Mouse (Mus musculus) C3H10T1/2 (cell line): Measurements from ENCODE around the gene Snx21. TPM values are rescaled to one million over a fixed set of nuclear protein-coding genes. Genes with fewer than 3 reads are reported as not detected.

Source experiments
- polyA plus RNA-seq, 2 experiments: library from polyadenylated mRNA; unstranded; fragments of >200 nt; fragmentation: generic; extraction: Trizol; gene quantifications; one replicate each; pipeline ENCODE4 v1.2.1; 2012; ENCODE audit warnings: missing spikeins in 2 of 2

Gene Snx21
- 10 to 100 TPM; 29.7 to 50.1 TPM for polyA plus RNA-seq

DNA sequence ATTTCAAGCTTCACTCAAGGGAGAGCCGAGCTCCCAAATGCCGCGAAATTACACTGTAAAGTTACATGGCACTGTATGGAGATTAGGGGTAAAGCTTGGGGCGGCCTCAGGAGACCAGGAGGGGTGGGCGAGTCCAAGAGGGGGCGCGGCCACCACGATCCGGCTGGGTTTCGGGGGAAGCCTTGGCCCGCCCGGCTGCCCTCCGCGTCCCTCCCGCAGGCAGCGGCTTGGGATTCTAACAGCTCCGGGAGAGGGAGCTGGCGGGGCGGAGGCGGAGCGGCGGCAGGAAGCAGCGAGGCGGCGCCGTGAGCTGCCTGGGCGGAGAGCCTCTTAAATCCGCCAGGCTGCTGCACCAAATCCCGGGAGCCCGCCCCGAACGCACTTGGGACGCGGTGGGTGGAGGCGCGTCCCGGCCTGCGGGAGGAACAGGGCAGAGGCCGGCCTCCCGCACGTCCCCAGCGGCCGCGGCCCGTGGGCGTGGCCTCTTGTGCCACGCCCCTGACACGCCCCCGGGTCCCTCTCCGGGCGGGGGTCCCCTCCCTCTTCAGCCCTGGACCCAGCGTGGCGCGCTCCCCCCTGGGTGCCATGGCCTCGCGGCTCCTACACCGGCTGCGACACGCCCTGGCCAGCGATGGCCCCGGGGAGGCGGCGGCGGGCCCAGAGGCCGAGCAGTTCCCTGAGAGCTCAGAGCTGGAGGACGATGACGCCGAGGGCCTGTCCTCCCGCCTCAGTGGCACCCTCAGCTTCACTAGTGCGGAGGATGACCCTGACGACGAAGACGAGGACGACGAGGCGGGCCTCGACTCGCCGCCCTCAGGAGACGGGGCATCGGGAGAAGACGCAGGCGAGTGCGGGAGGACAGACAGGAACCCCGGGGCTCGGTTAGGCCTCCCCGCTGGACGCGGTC is at the start of gene Snx21:
Gene Snx21 (plus strand): TSS at position 343 of the 907 bp plus-strand sequence.

GRCm38 (mm10) chr2:164745843-164746479 is 39.7 kb upstream of the Snx21 start, which contains the start of the genes Wfdc3 and Dnttip1:
Gene Wfdc3, minus strand, starts transcription at chr2:164745931.
Gene Dnttip1, plus strand, starts transcription at chr2:164745983.

DNA sequence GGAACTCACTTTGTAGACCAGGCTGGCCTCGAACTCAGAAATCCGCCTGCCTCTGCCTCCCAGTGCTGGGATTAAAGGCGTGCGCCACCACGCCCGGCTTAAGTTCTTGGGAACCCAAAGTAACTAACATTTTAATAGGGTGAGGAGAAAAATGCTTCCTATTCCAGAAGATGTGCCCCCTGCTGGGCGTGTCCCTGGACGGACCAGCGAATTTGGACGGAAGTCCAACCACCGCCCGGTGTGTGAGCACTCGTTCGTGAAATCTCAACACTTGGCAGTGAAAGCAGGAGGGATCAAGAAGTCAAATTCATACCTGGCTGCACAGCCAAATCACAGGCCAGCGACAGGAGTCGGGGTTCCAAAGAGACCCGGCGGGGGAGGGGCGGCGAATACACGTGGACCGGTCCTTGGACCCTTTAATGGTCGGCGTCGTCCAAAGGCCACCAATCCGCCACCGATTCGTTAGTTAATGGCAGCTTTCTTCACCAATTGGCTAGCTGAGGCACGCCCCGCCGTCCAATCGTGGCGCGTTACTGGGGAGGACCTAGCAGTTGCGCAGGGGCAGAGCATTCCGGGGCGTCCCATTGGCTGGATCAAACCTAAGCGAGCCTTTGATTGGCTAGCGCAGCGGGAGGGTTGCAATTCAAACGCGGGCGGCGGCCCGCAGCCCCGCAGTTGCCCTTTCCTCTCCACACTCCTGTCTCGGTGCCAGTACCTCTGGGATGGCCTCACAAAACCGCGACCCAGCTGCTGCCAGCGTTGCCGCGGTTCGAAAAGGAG is 16.2 kb upstream of the Snx21 start, which contains the start of gene Ube2c:
Gene Ube2c (plus strand): TSS at position 641 of the 780 bp plus-strand sequence.

GRCm38 (mm10) chr2:164779481-164780086 is 6.0 kb upstream of the Snx21 start, which contains the start of gene Tnnc2:
Gene Tnnc2, minus strand, starts transcription at chr2:164779967.

GRCm38 (mm10) chr2:164804533-164805331 is 19.1 kb downstream of the Snx21 start, which contains the start of the genes Acot8 and Zswim3:
Gene Acot8, minus strand, starts transcription at chr2:164804882.
Gene Zswim3, plus strand, starts transcription at chr2:164805098.

DNA sequence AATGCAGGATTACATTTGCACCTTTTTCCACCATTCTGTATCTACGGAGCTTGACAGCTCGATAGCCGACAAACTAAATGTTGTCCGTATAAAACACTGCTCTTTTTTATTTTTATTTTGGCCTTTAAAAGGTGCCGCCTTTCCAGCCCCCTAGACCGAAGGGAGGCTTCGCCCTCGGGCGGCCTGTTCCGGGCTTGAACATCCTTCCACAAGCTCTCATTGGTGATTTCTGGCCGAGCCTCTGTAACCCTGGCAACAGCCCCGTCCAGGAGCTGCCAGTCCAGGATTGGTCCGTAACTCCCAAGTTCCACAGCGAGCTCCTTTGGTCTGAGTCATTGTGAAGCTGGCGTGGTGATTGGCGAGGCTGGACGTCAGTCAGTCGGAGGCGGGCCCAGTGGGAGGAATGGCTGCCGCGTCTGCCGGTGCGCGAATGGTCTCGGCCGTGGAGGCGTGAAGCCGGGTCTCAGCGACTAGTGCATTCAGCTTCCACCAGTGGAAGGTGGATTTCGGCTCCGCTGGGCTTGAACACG is 37.1 kb downstream of the Snx21 start, which contains the start of gene Zswim1:
Gene Zswim1 (plus strand): TSS at position 51 of the 530 bp plus-strand sequence.

GRCm38 (mm10) chr2:164828437-164828836 is 42.8 kb downstream of the Snx21 start, which contains the start of gene Spata25:
Gene Spata25, minus strand, starts transcription at chr2:164828537.

GRCm38 (mm10) chr2:164832748-164833301 is 47.2 kb downstream of the Snx21 start, which contains the start of gene Ctsa:
Gene Ctsa, plus strand, starts transcription at chr2:164832873.

GRCm38 (mm10) chr2:164833314-164833959 is 47.8 kb downstream of the Snx21 start, which contains the start of gene Neurl2:
Gene Neurl2, minus strand, starts transcription at chr2:164833456.

Other genes starting within 250 kb of the Snx21 start
- gene Wfdc2, start 223.4 kb upstream of the Snx21 start, polyA plus RNA-seq, result not detected
- not detected for gene Spint3, start 212.4 kb upstream of the Snx21 start, polyA plus RNA-seq
- not detected for gene Wfdc6a, start 200.4 kb upstream of the Snx21 start, polyA plus RNA-seq
- not detected for gene Eppin, start 192.2 kb upstream of the Snx21 start, polyA plus RNA-seq
- gene Wfdc6b, start 172.3 kb upstream of the Snx21 start, polyA plus RNA-seq, result not detected
- gene Wfdc8, start 172.2 kb upstream of the Snx21 start, polyA plus RNA-seq, result not detected
- gene Wfdc16, start 147.0 kb upstream of the Snx21 start, polyA plus RNA-seq, result not detected
- gene Wfdc10, start 129.8 kb upstream of the Snx21 start, polyA plus RNA-seq, result not detected
- gene Wfdc9, start 129.2 kb upstream of the Snx21 start, polyA plus RNA-seq, result not detected
- not detected for gene Wfdc11, start 111.7 kb upstream of the Snx21 start, polyA plus RNA-seq
- under 1 TPM in 1 of 2 experiments, not detected in 1; 0.04 TPM for gene Wfdc13, start 100.7 kb upstream of the Snx21 start, polyA plus RNA-seq
- not detected for gene Spint4, start 87.3 kb upstream of the Snx21 start, polyA plus RNA-seq
- gene Spint5, start 70.5 kb upstream of the Snx21 start, polyA plus RNA-seq, result not detected
- 1 to 10 TPM in 1 of 2 experiments, under 1 TPM in 1; 0.27 to 1.1 TPM for gene Wfdc3, start 39.9 kb upstream of the Snx21 start, polyA plus RNA-seq
- gene Dnttip1, start 39.8 kb upstream of the Snx21 start, polyA plus RNA-seq, result 10 to 100 TPM; 55.3 to 58.9 TPM
- gene Ube2c, start 15.9 kb upstream of the Snx21 start, polyA plus RNA-seq, result 100 to 1,000 TPM; 116 to 219 TPM
- under 1 TPM in 1 of 2 experiments, not detected in 1; 0.19 TPM for gene Tnnc2, start 5.9 kb upstream of the Snx21 start, polyA plus RNA-seq
- gene Acot8, start 19.1 kb downstream of the Snx21 start, polyA plus RNA-seq, result 10 to 100 TPM; 10.7 to 19.9 TPM
- 1 to 10 TPM; 2.1 to 4.9 TPM for gene Zswim3, start 19.3 kb downstream of the Snx21 start, polyA plus RNA-seq
- gene Zswim1, start 36.9 kb downstream of the Snx21 start, polyA plus RNA-seq, result 10 to 100 TPM in 1 of 2 experiments, 1 to 10 TPM in 1; 9.1 to 10.1 TPM
- under 1 TPM in 1 of 2 experiments, not detected in 1; 0.26 TPM for gene Spata25, start 42.7 kb downstream of the Snx21 start, polyA plus RNA-seq
- gene Ctsa, start 47.0 kb downstream of the Snx21 start, polyA plus RNA-seq, result 100 to 1,000 TPM in 1 of 2 experiments, 10 to 100 TPM in 1; 94.4 to 205 TPM
- gene Neurl2, start 47.6 kb downstream of the Snx21 start, polyA plus RNA-seq, result 1 to 10 TPM; 2.4 to 6.6 TPM
- 100 to 1,000 TPM in 1 of 2 experiments, 10 to 100 TPM in 1; 16.6 to 130 TPM for gene Pltp, start 71.9 kb downstream of the Snx21 start, polyA plus RNA-seq
- 10 to 100 TPM; 56.7 to 65.1 TPM for gene Pcif1, start 93.5 kb downstream of the Snx21 start, polyA plus RNA-seq
- gene Zfp335, start 125.9 kb downstream of the Snx21 start, polyA plus RNA-seq, result 10 to 100 TPM in 1 of 2 experiments, 1 to 10 TPM in 1; 4.1 to 11.3 TPM
- gene Mmp9, start 155.0 kb downstream of the Snx21 start, polyA plus RNA-seq, result 10 to 100 TPM in 1 of 2 experiments, under 1 TPM in 1; 0.49 to 19.7 TPM
- gene Slc12a5, start 175.0 kb downstream of the Snx21 start, polyA plus RNA-seq, result 1 to 10 TPM in 1 of 2 experiments, under 1 TPM in 1; 0.12 to 1.1 TPM
- gene Ncoa5, start 249.0 kb downstream of the Snx21 start, polyA plus RNA-seq, result 10 to 100 TPM; 11.6 to 29.5 TPM